Mouse (Mus musculus): ENCODE measurements around the gene Etv6.

DNA sequence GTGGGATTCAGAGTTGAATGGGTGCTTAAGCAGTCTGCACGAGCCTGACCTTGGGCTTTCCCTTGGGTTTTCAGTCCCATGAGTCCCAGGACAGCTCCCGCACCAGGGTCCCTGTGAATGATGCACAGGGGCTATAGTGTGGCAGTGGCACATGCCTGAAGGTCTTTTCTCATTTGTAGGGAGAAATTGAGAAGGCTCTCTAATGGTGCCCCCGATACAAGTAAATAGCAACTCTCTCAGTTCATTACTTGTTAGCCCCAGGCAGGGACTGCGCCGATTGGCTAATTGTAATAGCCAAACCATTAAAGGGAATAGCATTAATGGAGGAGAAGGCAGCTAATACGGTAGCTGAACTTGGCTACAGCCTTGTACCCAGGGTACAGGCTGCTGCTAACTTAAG, 92.5 kb downstream of the Etv6 start:
- TF ChIP-seq POLR2A (IDR thresholded peaks at IDR 0.05; ENCODE audit: low read depth, low read length) (no peak), CTCF (IDR thresholded peaks at IDR 0.05; ENCODE audit: extremely low read depth, insufficient read length, insufficient replicate concordance, low read depth, low read length) (no peak)
